Mouse (Mus musculus) left cerebral cortex, adult 11 months (tissue): Measurements from ENCODE around the gene Tent4b.

Experiments
- DNase-seq: peaks from one replicate; pipeline ENCODE4 v3.0.0; 2022; ENCODE audit warnings: low spot score

The Tent4b gene

GRCm38 (mm10) chr8:88301589-88302437 is 102.8 kb downstream of the Tent4b start:
- no peak for DNase-seq

DNA sequence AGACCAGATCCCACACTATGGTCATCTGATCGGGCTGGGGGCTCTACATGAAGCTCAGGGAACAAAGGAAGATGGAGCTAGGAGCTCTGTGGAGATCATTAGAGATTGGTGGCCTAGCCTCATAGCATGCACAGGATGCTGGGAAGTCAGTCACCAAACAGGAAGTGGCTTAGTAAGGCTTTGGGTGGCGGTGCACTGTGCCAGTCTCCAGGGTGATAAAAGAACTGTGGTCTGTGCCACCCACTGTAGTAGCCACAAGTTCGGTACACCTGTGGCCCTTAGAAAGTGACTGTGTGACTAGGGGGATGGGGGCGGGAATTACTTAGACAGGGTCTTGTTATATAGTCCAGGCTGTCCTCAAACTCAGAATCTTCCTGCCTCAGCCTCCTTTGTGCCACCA is 106.8 kb downstream of the Tent4b start:
- DNase-seq = no peak

DNA sequence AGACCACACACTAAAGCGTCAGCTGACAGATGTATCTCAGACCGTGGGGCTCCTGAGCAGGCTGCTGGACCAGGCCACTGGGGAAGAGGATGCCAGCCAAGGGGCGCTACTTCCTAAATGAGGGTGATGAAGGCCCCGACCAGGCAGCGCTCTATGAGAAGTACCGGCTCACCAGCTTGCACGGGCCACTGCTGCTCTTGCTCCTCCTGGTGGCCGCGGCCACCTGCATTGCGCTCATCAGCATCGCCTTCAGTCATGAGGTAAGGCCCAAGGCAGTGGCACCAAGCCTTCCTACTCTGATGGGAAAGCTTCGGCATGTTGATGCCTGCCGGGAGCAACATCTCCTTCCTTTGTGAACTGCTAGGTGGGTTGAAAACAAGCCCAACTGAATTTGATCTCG is 107.5 kb downstream of the Tent4b start:
- DNase-seq = no peak

DNA sequence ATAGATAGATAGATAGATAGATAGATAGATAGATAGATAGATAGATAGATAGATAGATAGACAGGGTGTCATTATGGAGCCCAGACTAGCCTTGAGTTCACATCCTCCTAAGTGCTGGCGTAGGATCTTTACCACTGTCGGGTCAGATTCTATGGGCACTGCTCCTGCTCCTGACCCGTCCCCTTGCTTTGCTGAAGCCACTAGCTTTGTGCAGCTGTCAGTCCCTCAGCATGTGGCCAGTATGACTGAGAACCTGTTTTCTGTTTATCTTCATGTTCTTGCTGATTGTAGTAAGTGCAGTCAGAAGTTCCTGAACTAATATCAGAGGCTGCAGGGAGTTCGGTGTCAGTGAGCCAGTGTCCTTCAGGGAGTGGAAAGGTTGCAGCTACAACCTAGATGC is 108.7 kb downstream of the Tent4b start:
- DNase-seq = no peak
